Mouse (Mus musculus) ES-E14 (cell line): ENCODE measurements around the gene Gm609. TPM values are rescaled to one million over a fixed set of nuclear protein-coding genes. Genes with fewer than 3 reads are reported as not detected.

Experiments
- DNase-seq: peaks from one replicate; pipeline ENCODE4 v3.0.0-alpha.2; 2013; ENCODE audit warnings: low read depth, low spot score
- H3K27ac ChIP-seq: 2 replicates; pipeline ENCODE4 v1.5.1; 2012; ENCODE audit warnings: low read depth, mild to moderate bottlenecking, low read length, moderate library complexity, mixed read lengths; ENCODE audit not compliant: poor library complexity, insufficient read depth, severe bottlenecking
- H3K36me3 ChIP-seq: 2 replicates; pipeline ENCODE4 v1.6.1; 2012; ENCODE audit warnings: mild to moderate bottlenecking, low read length, moderate library complexity, mixed read lengths; ENCODE audit not compliant: control insufficient read depth, poor library complexity, insufficient read depth, severe bottlenecking
- H3K4me1 ChIP-seq, 2 experiments: fragments of 150-350 bp in 1 of 2; sonication (generic) in 1 of 2; 2 replicates each; pipeline ENCODE4 v1.6.1; 2012; ENCODE audit warnings: low read length in 2 of 2, mild to moderate bottlenecking in 1 of 2, mixed read lengths in 1 of 2; ENCODE audit not compliant: control insufficient read depth in 2 of 2, insufficient read depth in 2 of 2, poor library complexity in 1 of 2
- H3K4me3 ChIP-seq, 2 experiments: fragments of 150-350 bp in 1 of 2; sonication (generic) in 1 of 2; 2 replicates each; pipeline ENCODE4 v1.5.1; 2012; ENCODE audit warnings: low read length in 2 of 2, low read depth in 1 of 2, mild to moderate bottlenecking in 1 of 2, mixed read lengths in 1 of 2; ENCODE audit not compliant: insufficient read depth in 1 of 2, poor library complexity in 1 of 2, severe bottlenecking in 1 of 2
- H3K9ac ChIP-seq: 2 replicates; pipeline ENCODE4 v1.6.1; 2012; ENCODE audit warnings: low read depth, mild to moderate bottlenecking, low read length, mixed read lengths; ENCODE audit not compliant: poor library complexity, insufficient read depth, severe bottlenecking
- H3K9me3 ChIP-seq: fragments of 150-350 bp; sonication (generic); 2 replicates; pipeline ENCODE4 v1.6.1; 2012; ENCODE audit warnings: low read depth, mild to moderate bottlenecking, low read length; ENCODE audit not compliant: control insufficient read depth, insufficient read depth
- CHD2 ChIP-seq: IDR thresholded peaks from 2 replicates; pipeline ENCODE4 v1.6.1; 2014; ENCODE audit warnings: mild to moderate bottlenecking, low read depth, low read length, inconsistent platforms
- HCFC1 ChIP-seq: IDR thresholded peaks from 2 replicates; pipeline ENCODE4 v1.6.1; 2012; ENCODE audit warnings: low read length, inconsistent platforms, borderline replicate concordance; ENCODE audit not compliant: insufficient read depth
- MAFK ChIP-seq: IDR thresholded peaks from 2 replicates; pipeline ENCODE4 v1.6.1; 2014; ENCODE audit warnings: mild to moderate bottlenecking, low read depth, low read length, inconsistent platforms; ENCODE audit not compliant: insufficient read depth
- ZC3H11A ChIP-seq: IDR thresholded peaks from 2 replicates; pipeline ENCODE4 v1.6.1; 2012; ENCODE audit warnings: low read depth, mild to moderate bottlenecking, inconsistent platforms, low read length, borderline replicate concordance
- ZNF384 ChIP-seq: IDR thresholded peaks from 2 replicates; pipeline ENCODE4 v1.6.1; 2012; ENCODE audit warnings: low read depth, low read length, inconsistent platforms
- in situ Hi-C, 2 experiments: fragments of 600-800 bp; cut with MboI; formaldehyde crosslinking; loops; one replicate each; pipeline ENCODE4 v1.15.1; 2025; ENCODE audit warnings: low sequenced_read_pairs in 2 of 2, inconsistent platforms in 1 of 2; ENCODE audit not compliant: unreplicated experiment in 2 of 2
- total RNA-seq: library from RNA; depleted of rRNA; stranded (reverse); fragments of 300-350 nt; gene quantifications from 2 replicates; pipeline ENCODE4 v1.2.3, GENCODE M21; 2012

Gm609 gene
- total RNA-seq, 1 experiment = not detected

- H3K27ac ChIP-seq = no peak overlapping the region
- no peaks in the 10 kb centered on the region for H3K36me3 ChIP-seq
- no peak overlapping the region for H3K9ac ChIP-seq
- no peaks in the 10 kb centered on the region for H3K9me3 ChIP-seq
- DNase-seq = no peak
- no peak overlapping the region for H3K4me3 ChIP-seq
- no peaks in the 10 kb centered on the region for H3K4me1 ChIP-seq
- in situ Hi-C loops = no loop called here
- TF ChIP-seq HCFC1 (no peak), ZC3H11A (no peak), CHD2 (no peak), MAFK (no peak), ZNF384 (no peak)
Measured at GRCm38 (mm10) chr16:45391680-45392079, 101.1 kb downstream of the Gm609 start.

GRCm38 (mm10) chr16:45390286-45390956 is 102.3 kb downstream of the Gm609 start:
- Histone ChIP-seq H3K9ac (no peak overlapping the region), H3K27ac (no peak overlapping the region), H3K36me3 (no peaks in the 10 kb centered on the region), H3K4me3 (no peak overlapping the region), H3K9me3 (no peaks in the 10 kb centered on the region), H3K4me1 (no peaks in the 10 kb centered on the region)
- TF ChIP-seq MAFK = no peak
- no peak for TF ChIP-seq HCFC1
- no peak for TF ChIP-seq ZC3H11A
- in situ Hi-C loops = no loop called here
- no peak for DNase-seq

GRCm38 (mm10) chr16:45389833-45390232 is 102.9 kb downstream of the Gm609 start:
- no peak for DNase-seq
- in situ Hi-C loops = no loop called here
- Histone ChIP-seq H3K9ac (no peak overlapping the region), H3K27ac (no peak overlapping the region), H3K4me3 (no peak overlapping the region), H3K36me3 (no peaks in the 10 kb centered on the region), H3K9me3 (no peaks in the 10 kb centered on the region), H3K4me1 (no peaks in the 10 kb centered on the region)
- TF ChIP-seq ZNF384 (no peak), MAFK (no peak), CHD2 (no peak), HCFC1 (no peak), ZC3H11A (no peak)

- Histone ChIP-seq H3K27ac (no peak overlapping the region), H3K9ac (no peak overlapping the region), H3K4me1 (no peaks in the 10 kb centered on the region), H3K9me3 (no peaks in the 10 kb centered on the region), H3K36me3 (no peaks in the 10 kb centered on the region), H3K4me3 (no peak overlapping the region)
- TF ChIP-seq ZC3H11A (no peak), CHD2 (no peak), HCFC1 (no peak), MAFK (no peak), ZNF384 (no peak)
- in situ Hi-C loops = no loop called here
- DNase-seq = no peak
Measured at GRCm38 (mm10) chr16:45389041-45389440, 103.7 kb downstream of the Gm609 start.
